20 mouse cellular contexts compared by ENCODE assay signal in the genomic region with DNA sequence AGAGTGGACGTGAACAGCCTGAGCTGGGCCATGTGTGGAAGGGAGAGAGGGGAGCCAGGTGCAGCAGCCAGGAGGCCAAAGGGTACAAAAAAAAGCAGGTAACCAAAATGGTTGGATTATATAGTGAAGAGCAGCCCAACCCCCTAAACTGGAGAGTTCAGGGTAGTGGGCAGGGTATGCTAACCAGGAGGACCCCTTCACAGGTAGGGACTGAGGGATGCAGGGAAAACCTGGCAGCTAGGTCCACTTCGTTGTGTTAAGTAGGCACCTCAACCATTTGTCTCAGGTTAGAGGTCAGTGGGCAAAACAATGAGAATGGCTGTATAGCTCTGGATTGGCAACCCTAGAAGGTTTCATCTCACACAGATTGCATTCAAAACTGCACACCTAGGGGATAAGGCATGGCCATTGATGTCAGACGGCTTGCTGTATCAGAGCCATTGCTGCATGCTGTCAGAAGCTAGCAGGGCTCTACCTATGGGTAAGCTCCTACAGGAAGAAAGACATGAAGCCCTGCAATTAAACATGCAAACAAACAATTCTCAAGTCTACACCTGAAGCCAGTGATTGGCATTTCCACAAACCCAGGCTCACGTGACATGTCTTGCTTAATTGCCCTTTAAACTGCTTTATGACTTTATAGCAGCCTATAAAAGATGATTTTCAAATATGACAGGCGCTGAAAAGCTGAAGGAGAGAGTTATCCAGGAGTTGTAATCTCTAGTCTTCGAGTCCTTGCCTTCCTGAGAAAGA. TPM values are rescaled to one million over a fixed set of nuclear protein-coding genes. Genes with fewer than 3 reads are reported as not detected.
"Had no signal": no experiment of that assay in that cellular context is flagged by ENCODE, and none has a peak within 500 bp of the region (broad histone marks: within the 10 kb centered on the region; RNA-seq: fewer than 3 reads in every experiment).

No protein-coding gene starts in this region.

- H3K4me3 ChIP-seq: layer of hippocampus, adult 2 months; left cerebral cortex, adult 2 months; lung, embryonic 15.5 days; midbrain, embryonic 12.5 days; midbrain, embryonic 15.5 days had no signal

- H3K27me3 ChIP-seq: lung, embryonic 15.5 days; midbrain, embryonic 12.5 days; midbrain, embryonic 15.5 days had no signal

- H3K4me2 ChIP-seq: lung, embryonic 15.5 days; midbrain, embryonic 12.5 days; midbrain, embryonic 15.5 days had no signal

- H3K9ac ChIP-seq: liver, embryonic 14.5 days; lung, embryonic 15.5 days; midbrain, embryonic 12.5 days; midbrain, embryonic 15.5 days had no signal

- DNase-seq: kidney, adult 18-20 months; kidney, adult 9 months; kidney, postnatal 14 days; kidney, postnatal 4 days; layer of hippocampus, adult 9-11 months; layer of hippocampus, postnatal 36 days; lung, adult 18-20 months; lung, postnatal 14 days; lung, postnatal 4 days; right cerebral cortex, postnatal 25 days; thymus, adult 2 months; thymus, postnatal 14 days; thymus, postnatal 4 days had no signal

- H3K9me3 ChIP-seq: lung, embryonic 15.5 days; midbrain, embryonic 12.5 days; midbrain, embryonic 15.5 days had no signal

- H3K27ac ChIP-seq: layer of hippocampus, adult 2 months; left cerebral cortex, adult 2 months; liver, embryonic 14.5 days; lung, embryonic 15.5 days; midbrain, embryonic 12.5 days; midbrain, embryonic 15.5 days had no signal

- H3K4me1 ChIP-seq: lung, embryonic 15.5 days; midbrain, embryonic 12.5 days; midbrain, embryonic 15.5 days had no signal

RNA-seq across cellular contexts. Expression of gene Slc30a10, which starts 23.2 kb away (rescaled TPM):
- polyA plus RNA-seq: lung, embryonic 15.5 days; testis, adult 2 months had no signal
